Mouse (Mus musculus): ENCODE data around the gene Pou2f2. TPM values are rescaled to one million over a fixed set of nuclear protein-coding genes. Genes with fewer than 3 reads are reported as not detected.

Pou2f2 gene
- polyA plus RNA-seq, 1 experiment from 2014 or later = 0.58 TPM

- H3K9me3 ChIP-seq (ENCODE audit: control insufficient read depth, low read length) = no peaks in the 10 kb centered on the region
- H3K4me2 ChIP-seq (ENCODE audit: low read depth, low read length) = peak overlapping the region; percentile 37; the same call in 1 of the 2 replicates
- 0 out of 2 replicates have a peak overlapping the region, but pooled peaks have one; percentile 2 for H3K4me3 ChIP-seq (ENCODE audit: low read length)
- peak; percentile 76 for ATAC-seq (ENCODE audit: low read depth)
- H3K4me1 ChIP-seq (replicated peaks; ENCODE audit: control insufficient read depth, insufficient read depth, low read length) = no peaks in the 10 kb centered on the region
- H3K27me3 ChIP-seq (ENCODE audit: control insufficient read depth, insufficient read depth, low read depth, low read length) = peaks cover 36% of the 10 kb centered on the region
- H3K36me3 ChIP-seq (ENCODE audit: control insufficient read depth, insufficient read depth, low read length) = no peaks in the 10 kb centered on the region
- no peak overlapping the region for H3K27ac ChIP-seq (ENCODE audit: low read length)
- 8% methylated on average over 38 of the region's 38 CpGs for WGBS
- no peak overlapping the region for H3K9ac ChIP-seq (ENCODE audit: low read length)
Observed at GRCm38 (mm10) chr7:25133092-25134049, 46.2 kb downstream of the Pou2f2 start.

GRCm38 (mm10) chr7:25132318-25132960 is 47.1 kb downstream of the Pou2f2 start:
- Histone ChIP-seq H3K9me3 (ENCODE audit: control insufficient read depth, low read length) (no peaks in the 10 kb centered on the region), H3K4me1 (replicated peaks; ENCODE audit: control insufficient read depth, insufficient read depth, low read length) (no peaks in the 10 kb centered on the region), H3K36me3 (ENCODE audit: control insufficient read depth, insufficient read depth, low read length) (no peaks in the 10 kb centered on the region), H3K4me3 (ENCODE audit: low read length) (peak overlapping the region; percentile 13; the same call in 1 of the 2 replicates), H3K9ac (ENCODE audit: low read length) (no peak overlapping the region), H3K27me3 (ENCODE audit: control insufficient read depth, insufficient read depth, low read depth, low read length) (peaks cover 36% of the 10 kb centered on the region), H3K27ac (ENCODE audit: low read length) (no peak overlapping the region), H3K4me2 (ENCODE audit: low read depth, low read length) (peak overlapping the region; percentile 25)
- 0 out of 2 replicates have a peak, but pooled peaks have one; percentile 34 for ATAC-seq (ENCODE audit: low read depth)
- WGBS = 7% methylated on average over 25 of the region's 25 CpGs

GRCm38 (mm10) chr7:25131247-25131646 is 48.3 kb downstream of the Pou2f2 start:
- H3K9me3 ChIP-seq (ENCODE audit: control insufficient read depth, low read length) = no peaks in the 10 kb centered on the region
- no peaks in the 10 kb centered on the region for H3K36me3 ChIP-seq (ENCODE audit: control insufficient read depth, insufficient read depth, low read length)
- no peaks in the 10 kb centered on the region for H3K4me1 ChIP-seq (replicated peaks; ENCODE audit: control insufficient read depth, insufficient read depth, low read length)
- no peak overlapping the region for H3K9ac ChIP-seq (ENCODE audit: low read length)
- H3K27me3 ChIP-seq (ENCODE audit: control insufficient read depth, insufficient read depth, low read depth, low read length) = peaks cover 36% of the 10 kb centered on the region
- ATAC-seq (ENCODE audit: low read depth) = no peak
- no peak overlapping the region for H3K27ac ChIP-seq (ENCODE audit: low read length)
- no peak overlapping the region for H3K4me3 ChIP-seq (ENCODE audit: low read length)
- WGBS = 81% methylated on average over 11 of the region's 11 CpGs
- no peak overlapping the region for H3K4me2 ChIP-seq (ENCODE audit: low read depth, low read length)

- H3K27me3 ChIP-seq (ENCODE audit: control insufficient read depth, insufficient read depth, low read depth, low read length) = peaks cover 36% of the 10 kb centered on the region
- no peak overlapping the region for H3K4me3 ChIP-seq (ENCODE audit: low read length)
- no peaks in the 10 kb centered on the region for H3K36me3 ChIP-seq (ENCODE audit: control insufficient read depth, insufficient read depth, low read length)
- no peak for ATAC-seq (ENCODE audit: low read depth)
- 78% methylated on average over 11 of the region's 11 CpGs for whole genome bisulfite sequencing
- H3K4me2 ChIP-seq (ENCODE audit: low read depth, low read length) = no peak overlapping the region
- H3K9ac ChIP-seq (ENCODE audit: low read length) = no peak overlapping the region
- H3K9me3 ChIP-seq (ENCODE audit: control insufficient read depth, low read length) = no peaks in the 10 kb centered on the region
- H3K27ac ChIP-seq (ENCODE audit: low read length) = no peak overlapping the region
- no peaks in the 10 kb centered on the region for H3K4me1 ChIP-seq (replicated peaks; ENCODE audit: control insufficient read depth, insufficient read depth, low read length)
Observed at GRCm38 (mm10) chr7:25130565-25130964, 49.0 kb downstream of the Pou2f2 start.

GRCm38 (mm10) chr7:25129390-25129979 is 50.0 kb downstream of the Pou2f2 start:
- WGBS = 42% methylated on average over 13 of the region's 13 CpGs

GRCm38 (mm10) chr7:25127971-25128370 is 51.6 kb downstream of the Pou2f2 start:
- no peak overlapping the region for H3K9ac ChIP-seq (ENCODE audit: low read length)

More at GRCm38 (mm10) chr7:25129390-25129979, 50.0 kb downstream of the Pou2f2 start:
- Histone ChIP-seq H3K9me3 (ENCODE audit: control insufficient read depth, low read length) (no peaks in the 10 kb centered on the region), H3K27me3 (ENCODE audit: control insufficient read depth, insufficient read depth, low read depth, low read length) (peaks cover 32% of the 10 kb centered on the region), H3K36me3 (ENCODE audit: control insufficient read depth, insufficient read depth, low read length) (no peaks in the 10 kb centered on the region), H3K4me3 (ENCODE audit: low read length) (no peak overlapping the region), H3K4me1 (replicated peaks; ENCODE audit: control insufficient read depth, insufficient read depth, low read length) (no peaks in the 10 kb centered on the region), H3K9ac (ENCODE audit: low read length) (no peak overlapping the region), H3K27ac (ENCODE audit: low read length) (no peak overlapping the region), H3K4me2 (ENCODE audit: low read depth, low read length) (no peak overlapping the region)
- ATAC-seq (ENCODE audit: low read depth) = no peak

GRCm38 (mm10) chr7:25125716-25126281 is 53.7 kb downstream of the Pou2f2 start:
- Histone ChIP-seq H3K4me2 (ENCODE audit: low read depth, low read length) (no peak overlapping the region), H3K9me3 (ENCODE audit: control insufficient read depth, low read length) (no peaks in the 10 kb centered on the region), H3K4me3 (ENCODE audit: low read length) (no peak overlapping the region), H3K27me3 (ENCODE audit: control insufficient read depth, insufficient read depth, low read depth, low read length) (no peaks in the 10 kb centered on the region; the same call in 1 of the 2 replicates), H3K27ac (ENCODE audit: low read length) (no peak overlapping the region), H3K9ac (ENCODE audit: low read length) (no peak overlapping the region), H3K4me1 (replicated peaks; ENCODE audit: control insufficient read depth, insufficient read depth, low read length) (no peaks in the 10 kb centered on the region), H3K36me3 (ENCODE audit: control insufficient read depth, insufficient read depth, low read length) (no peaks in the 10 kb centered on the region)
- ATAC-seq (ENCODE audit: low read depth) = no peak
- 71% methylated on average over 10 of the region's 10 CpGs for WGBS

More at GRCm38 (mm10) chr7:25127971-25128370, 51.6 kb downstream of the Pou2f2 start:
- H3K36me3 ChIP-seq (ENCODE audit: control insufficient read depth, insufficient read depth, low read length) = no peaks in the 10 kb centered on the region
- H3K4me3 ChIP-seq (ENCODE audit: low read length) = no peak overlapping the region
- no peak overlapping the region for H3K27ac ChIP-seq (ENCODE audit: low read length)
- H3K27me3 ChIP-seq (ENCODE audit: control insufficient read depth, insufficient read depth, low read depth, low read length) = peaks cover 18% of the 10 kb centered on the region
- H3K4me2 ChIP-seq (ENCODE audit: low read depth, low read length) = no peak overlapping the region
- no peaks in the 10 kb centered on the region for H3K4me1 ChIP-seq (replicated peaks; ENCODE audit: control insufficient read depth, insufficient read depth, low read length)
- WGBS = 43% methylated on average over 9 of the region's 9 CpGs
- ATAC-seq (ENCODE audit: low read depth) = no peak
- no peaks in the 10 kb centered on the region for H3K9me3 ChIP-seq (ENCODE audit: control insufficient read depth, low read length)

- WGBS = 53% methylated on average over 13 of the region's 13 CpGs
- H3K4me2 ChIP-seq (ENCODE audit: low read depth, low read length) = no peak overlapping the region
- no peaks in the 10 kb centered on the region for H3K4me1 ChIP-seq (replicated peaks; ENCODE audit: control insufficient read depth, insufficient read depth, low read length)
- no peak overlapping the region for H3K4me3 ChIP-seq (ENCODE audit: low read length)
- no peak overlapping the region for H3K27ac ChIP-seq (ENCODE audit: low read length)
- no peaks in the 10 kb centered on the region for H3K9me3 ChIP-seq (ENCODE audit: control insufficient read depth, low read length)
- H3K9ac ChIP-seq (ENCODE audit: low read length) = no peak overlapping the region
- ATAC-seq (ENCODE audit: low read depth) = no peak
- no peaks in the 10 kb centered on the region for H3K27me3 ChIP-seq (ENCODE audit: control insufficient read depth, insufficient read depth, low read depth, low read length)
- H3K36me3 ChIP-seq (ENCODE audit: control insufficient read depth, insufficient read depth, low read length) = no peaks in the 10 kb centered on the region
Observed at GRCm38 (mm10) chr7:25121240-25121786, 58.2 kb downstream of the Pou2f2 start.

All from lung, embryonic 16.5 days (tissue).